Mouse (Mus musculus) liver, embryonic 14.5 days (tissue): ENCODE data around the gene Nthl1.

Experiments
- CTCF ChIP-seq: IDR thresholded peaks from 2 replicates; pipeline ENCODE4 v1.5.1; 2016; ENCODE audit warnings: antibody characterized with exemption, low read depth, control low read depth
- EP300 ChIP-seq: IDR thresholded peaks from 2 replicates; pipeline ENCODE4 v1.6.1; 2016; ENCODE audit warnings: antibody characterized with exemption, low read depth

- no peak for TF ChIP-seq CTCF
- TF ChIP-seq EP300: no peak
Observed at GRCm38 (mm10) chr17:24671346-24671745, 38.9 kb downstream of the Nthl1 start.
